Mouse (Mus musculus) fat pad, adult 2 months (tissue): ENCODE measurements around the gene Dab2ip.

Source experiments
- DNase-seq: peaks from one replicate; pipeline ENCODE4 v3.0.0-alpha.2; 2011; ENCODE audit warnings: low read depth, low spot score; ENCODE audit errors: extremely low read depth

The Dab2ip gene

DNA sequence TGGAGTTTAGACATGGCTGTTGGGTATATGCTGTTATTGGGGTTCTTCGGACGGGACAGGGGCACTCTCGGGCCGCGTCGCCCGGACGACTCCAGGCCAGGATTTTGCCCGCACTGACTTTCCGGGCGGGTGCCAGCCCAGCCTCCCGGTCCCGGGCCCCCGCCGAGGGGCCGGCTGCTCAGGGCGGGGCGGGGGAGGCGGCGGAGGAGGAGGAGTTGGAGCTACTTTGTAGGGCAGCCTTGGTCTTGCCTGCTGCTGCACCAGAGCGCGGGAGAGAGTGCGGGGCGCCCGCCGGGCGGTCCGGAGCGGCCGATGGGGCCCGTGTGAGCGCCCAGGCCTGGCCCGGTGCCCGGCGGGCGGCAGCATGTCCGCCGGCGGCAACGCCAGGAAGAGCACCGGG, 63.7 kb downstream of the Dab2ip start:
- no peak for DNase-seq

DNA sequence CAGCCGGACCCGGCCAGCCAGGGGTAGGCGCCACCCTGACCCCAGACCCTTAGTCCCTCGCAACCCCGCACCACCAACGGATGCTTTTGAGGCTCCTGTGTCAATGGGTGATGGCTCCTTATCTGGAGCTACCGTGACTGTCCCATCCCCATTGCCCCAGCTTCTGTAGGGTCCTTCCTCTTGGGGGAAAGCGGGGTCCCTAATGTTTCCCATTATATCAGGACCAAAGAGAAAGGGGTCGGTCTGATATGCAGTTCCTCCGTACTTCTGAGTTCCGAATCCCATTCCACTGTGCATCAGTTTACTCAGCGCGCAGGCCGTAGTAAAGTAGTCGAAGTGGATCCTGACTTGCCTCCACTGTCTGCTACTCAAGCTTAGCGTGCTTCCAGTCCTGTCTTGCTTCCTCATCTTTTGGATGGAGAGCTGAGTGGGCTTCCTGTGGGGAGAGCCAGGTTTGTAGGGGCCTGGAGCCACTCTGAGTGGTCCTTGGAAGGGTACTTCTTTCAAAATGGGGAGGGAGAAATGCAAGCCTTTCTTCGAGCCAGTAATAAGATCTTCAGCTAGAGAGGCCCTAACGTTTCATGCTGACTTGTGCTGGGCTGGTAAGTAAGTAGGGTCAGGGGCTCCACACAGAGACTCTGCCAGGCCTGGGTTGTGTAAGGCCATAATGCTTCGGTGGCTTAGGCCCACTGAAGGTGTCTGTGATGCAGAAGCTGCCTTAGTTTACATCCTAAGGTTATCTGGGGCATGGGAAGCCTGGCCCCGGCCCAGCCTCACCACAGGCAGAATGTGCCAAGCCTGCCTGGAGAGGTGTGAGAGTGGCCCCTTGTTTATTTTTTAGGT, 64.4 kb downstream of the Dab2ip start:
- DNase-seq = no peak

GRCm38 (mm10) chr2:35623104-35623377, 65.0 kb downstream of the Dab2ip start:
- DNase-seq = no peak

DNA sequence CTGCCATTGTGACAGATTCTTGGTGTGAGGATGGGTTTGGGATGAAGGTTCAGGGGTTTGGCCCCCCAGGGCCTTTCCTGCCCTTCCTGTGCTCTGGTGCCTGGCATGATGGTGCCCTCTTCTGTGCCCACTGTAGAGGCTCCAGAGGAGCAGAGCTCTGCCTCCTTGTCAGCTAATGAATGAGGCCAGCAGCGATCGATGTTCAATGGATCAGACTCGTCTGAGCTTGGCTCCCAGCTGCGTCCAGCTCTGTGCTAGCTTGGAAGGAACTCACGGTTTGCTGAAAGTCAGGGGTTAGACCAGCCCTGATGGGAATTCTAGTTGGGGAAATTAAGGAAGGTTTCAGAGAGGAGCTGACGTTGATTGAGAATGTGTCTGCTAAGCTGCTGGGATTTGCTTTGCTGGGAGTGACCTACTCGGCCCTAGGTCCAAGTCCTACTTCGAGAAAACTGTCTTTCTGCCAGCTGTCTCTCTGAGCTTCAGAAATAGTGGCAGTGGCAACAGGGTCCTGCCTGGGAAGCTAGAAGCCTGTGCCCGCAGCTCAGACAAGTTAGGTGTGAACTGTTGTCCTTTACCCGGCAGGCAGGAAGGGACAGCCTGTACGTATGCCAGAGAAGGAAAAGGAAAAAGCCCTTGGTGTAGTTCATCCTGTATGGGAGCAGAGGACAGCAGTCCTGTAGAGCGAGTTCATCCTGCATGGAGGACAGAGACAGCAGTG, 65.5 kb downstream of the Dab2ip start:
- DNase-seq = no peak

DNA sequence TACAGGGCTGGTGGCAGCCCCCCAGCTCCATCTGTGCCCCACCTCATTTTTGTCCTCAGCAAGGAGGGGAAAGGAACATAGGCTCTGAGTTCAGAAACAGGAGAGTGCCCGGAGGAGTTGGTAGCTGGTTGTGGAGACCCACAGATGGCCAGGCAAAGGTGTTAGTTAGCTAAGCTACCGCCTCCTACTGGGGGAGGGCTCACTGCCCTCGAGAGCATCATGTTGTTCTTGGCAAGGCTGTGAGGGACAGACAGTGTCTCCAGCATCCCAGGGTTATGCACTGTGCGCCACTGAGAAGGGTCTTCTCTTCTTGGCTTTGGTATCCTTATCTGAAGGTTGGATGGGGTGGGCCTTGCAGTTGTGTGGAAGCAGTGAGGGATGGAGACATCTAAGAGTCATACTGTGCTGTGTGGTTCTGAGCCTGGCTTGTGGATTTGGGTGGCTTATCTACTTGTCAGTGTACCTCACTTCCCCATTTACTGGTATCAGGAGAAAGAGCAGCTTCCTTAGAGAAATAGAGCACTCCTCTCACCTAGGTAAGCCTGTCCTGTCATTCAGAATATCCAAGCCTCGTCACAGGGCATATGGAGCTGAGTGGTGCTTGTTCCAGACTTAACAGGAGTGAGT, 66.4 kb downstream of the Dab2ip start:
- DNase-seq = no peak

GRCm38 (mm10) chr2:35625007-35625380, 66.9 kb downstream of the Dab2ip start:
- DNase-seq = no peak

GRCm38 (mm10) chr2:35625526-35625925, 67.5 kb downstream of the Dab2ip start:
- no peak for DNase-seq

GRCm38 (mm10) chr2:35626181-35626727, 68.2 kb downstream of the Dab2ip start:
- no peak for DNase-seq

DNA sequence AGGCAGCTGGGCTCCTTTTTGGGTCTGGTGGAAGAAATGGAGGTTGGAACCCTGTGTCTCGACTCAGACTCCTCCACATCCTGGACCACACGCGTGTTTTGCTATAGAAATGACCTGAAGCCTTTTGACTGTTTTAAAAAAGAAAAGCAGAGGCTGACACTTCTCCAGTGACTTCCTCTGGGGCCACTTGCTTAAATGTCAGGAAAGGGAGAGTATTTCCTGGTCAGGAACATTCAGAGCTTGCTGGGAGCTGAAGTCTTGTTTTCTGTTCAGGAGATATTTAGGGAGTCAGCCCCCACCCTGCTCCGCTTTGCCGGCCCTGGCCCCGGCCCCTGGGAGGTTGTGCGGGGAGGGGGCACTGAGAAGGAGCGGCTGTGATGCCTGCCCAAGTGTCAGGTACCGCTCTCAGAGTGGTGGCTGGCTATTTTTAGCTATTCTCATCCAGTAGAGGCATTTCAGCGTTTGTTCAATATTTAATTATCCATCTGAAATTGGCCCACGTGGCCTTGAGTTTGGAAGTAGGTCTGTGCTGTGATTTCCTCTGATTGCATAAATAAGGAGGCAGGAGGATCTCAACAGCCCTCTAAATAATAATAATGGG, 69.3 kb downstream of the Dab2ip start:
- no peak for DNase-seq

DNA sequence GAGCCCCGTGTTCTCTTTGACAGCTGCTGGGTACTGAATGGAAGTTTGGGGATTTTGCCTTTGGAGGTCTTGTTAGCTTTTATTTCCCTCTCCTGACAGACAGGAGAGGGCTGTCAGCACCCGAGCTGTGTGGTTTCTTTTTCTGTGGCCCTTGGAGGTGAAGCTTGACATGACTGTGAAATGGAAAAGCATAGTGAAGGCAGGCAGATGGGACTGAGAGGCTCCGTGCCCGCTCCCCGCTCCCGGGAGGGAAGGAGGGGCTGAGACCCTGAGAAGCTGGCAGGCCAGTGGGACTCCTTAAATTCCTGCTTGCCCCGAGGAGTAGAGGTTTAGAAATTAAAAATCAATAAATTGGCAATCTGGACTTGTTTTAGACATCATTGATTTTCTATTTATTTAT, 70.0 kb downstream of the Dab2ip start:
- no peak for DNase-seq

GRCm38 (mm10) chr2:35628656-35629055, 70.6 kb downstream of the Dab2ip start:
- DNase-seq = no peak

DNA sequence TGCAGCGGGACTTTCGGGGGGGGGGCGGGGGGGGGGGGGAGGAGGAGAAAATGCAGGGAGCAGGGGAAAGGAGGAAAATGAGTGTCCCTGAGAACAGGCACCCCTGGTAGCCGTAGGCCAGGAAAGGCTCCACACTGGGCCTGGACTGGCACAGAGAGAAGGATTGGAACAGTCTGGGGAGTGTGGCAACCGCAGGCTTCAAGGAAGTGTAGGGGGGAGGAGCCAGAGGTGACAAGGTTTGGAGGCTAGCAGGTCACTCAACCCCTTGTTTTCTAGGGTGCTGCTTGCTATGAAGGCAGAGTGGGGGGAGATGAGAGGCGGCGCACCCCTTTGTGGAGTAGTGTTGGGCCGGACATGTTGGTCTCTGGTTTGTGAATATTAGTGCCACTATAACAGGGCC, 71.1 kb downstream of the Dab2ip start:
- DNase-seq = no peak

DNA sequence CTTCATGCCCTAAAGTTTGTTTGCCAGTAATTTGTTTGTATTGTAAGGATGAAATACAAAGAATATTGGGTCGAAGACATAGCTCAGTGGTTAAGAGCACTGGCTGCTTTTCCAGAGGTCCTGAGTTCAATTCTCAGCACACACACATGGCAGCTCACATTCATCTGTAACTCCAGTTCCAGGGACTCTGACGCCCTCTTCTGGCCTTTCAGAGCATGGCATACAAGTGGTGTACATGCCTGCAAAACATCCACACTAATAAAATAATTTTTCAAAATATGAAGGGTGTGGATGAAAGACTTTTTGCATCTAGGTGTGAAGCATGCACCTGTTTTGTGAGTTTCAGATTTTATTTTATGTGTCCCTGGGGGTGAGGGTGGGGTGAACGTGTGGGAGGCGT, 75.3 kb downstream of the Dab2ip start:
- no peak for DNase-seq

DNA sequence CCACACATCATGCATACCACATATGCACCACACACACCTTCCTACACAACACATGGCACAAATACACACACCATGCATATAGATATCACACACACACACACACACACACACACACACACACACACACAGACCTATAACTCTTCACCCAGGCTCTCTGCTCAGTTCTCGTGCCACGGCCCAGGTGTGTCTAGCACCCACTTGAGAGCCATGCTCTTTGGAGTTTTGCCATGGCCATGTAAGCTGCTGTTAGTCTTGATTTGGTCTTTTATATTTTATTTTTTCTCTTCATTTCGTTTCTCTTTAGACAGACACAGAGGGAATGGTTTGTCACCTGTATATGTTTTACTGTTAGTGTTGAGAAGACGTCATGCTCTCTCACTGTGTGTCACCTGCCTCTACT, 76.9 kb downstream of the Dab2ip start:
- no peak for DNase-seq

DNA sequence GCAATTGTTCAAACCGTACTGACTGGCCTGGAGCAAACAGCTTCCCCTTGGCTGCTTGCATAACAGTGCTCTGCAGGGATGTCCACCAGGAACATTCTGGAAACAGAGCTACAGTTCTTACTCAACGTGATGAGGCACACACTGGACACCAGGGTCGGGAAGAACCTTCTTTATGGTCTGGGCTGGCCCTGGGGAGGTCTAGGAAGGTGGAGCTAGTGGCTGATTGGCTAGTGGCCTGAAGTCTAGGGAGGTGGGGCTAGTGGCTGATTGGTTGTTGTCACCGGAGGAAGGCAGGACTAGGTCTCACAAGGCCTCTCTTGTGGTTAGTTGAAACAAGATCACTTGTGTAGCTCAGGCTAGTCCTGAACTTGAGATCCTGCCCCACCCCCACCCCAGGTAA, 77.5 kb downstream of the Dab2ip start:
- DNase-seq = no peak

DNA sequence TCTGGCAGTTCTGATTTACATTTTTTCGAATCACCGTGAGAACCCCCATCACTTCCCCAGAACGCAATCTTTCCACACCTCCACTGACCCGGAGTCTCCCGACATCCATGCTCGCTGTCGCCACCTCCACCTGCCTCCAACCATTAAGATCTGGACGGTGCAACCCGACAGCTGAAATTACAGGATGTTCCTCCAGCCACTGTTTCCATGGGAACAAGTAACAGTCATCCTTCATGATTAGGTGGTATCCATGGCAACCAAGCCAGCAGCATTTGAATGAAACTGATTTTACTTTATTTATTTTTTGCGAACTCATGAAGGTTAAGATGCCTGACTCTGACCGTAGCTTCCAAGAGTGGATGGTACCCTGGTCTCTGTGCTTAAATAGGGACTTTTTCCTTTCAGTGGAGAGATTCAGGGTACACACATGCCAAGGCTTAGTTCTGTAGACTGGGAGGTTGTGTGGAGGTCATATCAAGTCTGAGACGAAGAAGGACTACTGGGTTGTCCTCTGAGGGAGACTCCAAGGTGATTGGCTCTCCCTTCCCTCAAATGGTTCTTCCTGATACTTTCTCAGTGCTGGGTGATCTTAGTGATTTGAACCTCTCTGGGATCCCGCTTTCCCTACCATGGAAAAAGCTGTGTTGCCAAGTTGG, 79.9 kb downstream of the Dab2ip start:
- no peak for DNase-seq

- DNase-seq = no peak
These were observed 81.7 kb downstream of the Dab2ip start for GRCm38 (mm10) chr2:35639799-35640198.

DNA sequence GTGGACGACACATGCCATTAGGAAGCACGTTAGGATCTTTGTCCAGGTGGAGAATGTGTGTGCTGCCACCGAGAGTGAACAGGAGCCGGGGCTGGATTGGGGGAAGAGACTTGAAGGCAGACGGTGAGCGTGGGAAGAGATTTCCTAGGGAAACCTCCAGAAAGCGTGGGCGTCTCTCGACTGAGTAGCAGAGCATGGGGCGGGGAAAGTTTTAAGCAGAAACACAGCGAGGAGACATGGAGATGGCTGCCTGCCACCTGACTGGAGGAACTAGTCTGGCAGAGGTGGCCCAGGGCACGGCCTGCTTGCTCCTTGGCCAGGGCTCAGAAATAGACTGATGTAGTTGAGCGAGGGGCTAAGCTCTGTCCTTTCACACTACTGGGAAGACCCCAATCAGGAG, 82.5 kb downstream of the Dab2ip start:
- DNase-seq = peak; percentile 73

DNA sequence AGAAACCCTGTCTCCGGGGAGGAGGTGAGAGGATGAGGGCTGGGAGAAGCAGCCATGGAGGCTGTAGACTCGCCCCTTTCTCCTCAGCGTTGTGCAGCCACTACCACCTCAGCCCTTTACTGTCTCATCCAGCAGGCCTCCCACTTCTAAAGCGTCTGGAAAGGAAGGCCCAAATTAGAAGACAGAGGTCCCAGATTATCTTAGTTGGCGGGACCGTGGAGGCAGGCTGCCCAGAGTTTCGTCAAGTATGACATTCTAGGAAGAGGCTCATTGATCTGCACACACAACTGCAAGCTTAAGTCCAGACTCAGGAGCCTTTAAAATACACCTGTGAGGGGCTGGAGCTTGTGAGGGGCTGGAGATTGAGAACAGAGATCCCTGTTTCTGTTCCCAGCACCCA, 84.2 kb downstream of the Dab2ip start:
- DNase-seq = no peak

DNA sequence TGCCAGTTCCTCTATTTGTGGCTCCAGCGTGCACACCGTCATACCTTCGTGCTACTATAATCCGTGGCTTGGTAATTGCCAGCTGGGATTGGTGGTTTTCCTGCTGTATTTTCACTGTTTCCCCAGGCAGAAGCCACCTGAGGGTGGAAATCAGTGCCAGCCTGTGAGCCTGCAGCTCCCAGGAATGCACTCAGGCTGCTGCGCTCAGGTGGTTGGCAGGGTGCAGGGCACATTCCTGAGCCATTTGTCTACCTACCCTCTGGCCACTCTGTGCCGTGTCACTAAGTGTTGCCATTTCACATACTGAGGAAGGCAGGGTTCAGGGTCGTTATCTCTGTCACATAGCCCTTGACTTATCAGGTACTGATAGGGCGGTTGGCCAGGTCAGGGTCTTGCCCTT, 88.5 kb downstream of the Dab2ip start:
- no peak for DNase-seq

DNA sequence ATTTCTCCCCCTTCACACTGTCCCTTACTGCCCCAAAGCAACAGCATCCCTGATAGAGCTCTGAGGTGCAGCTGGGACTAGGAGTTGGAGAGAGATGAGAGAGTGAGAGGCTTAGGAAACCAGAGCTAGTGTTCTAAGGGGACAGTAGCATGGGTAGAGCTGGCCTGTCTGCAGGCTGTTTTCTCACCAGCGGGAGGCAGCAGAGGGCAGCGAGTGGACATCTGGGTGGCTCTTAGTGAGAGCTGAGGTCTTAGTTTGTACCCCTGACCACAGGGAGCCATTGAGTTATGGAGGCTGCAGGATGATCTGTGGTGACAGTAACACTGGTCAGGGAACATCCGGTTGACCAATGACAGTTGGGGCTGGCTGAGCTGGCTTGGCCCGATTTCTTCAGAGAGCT, 91.6 kb downstream of the Dab2ip start:
- no peak for DNase-seq
